ENCODE assay signal across 8 mouse cellular contexts in genomic region chr2:27887461-27888264, GRCm38 (mm10). TPM values are rescaled to one million over a fixed set of nuclear protein-coding genes. Genes with fewer than 3 reads are reported as not detected.
DNase-seq lines count a peak whose midpoint lies in the region; ATAC-seq and TF ChIP-seq lines count a peak whose summit lies in the region.

No protein-coding gene starts in this region.

- no peaks in the 10 kb centered on the region for H3K36me3 ChIP-seq in forebrain, embryonic 11.5 days (ENCODE audit: control insufficient read depth, insufficient read depth, low read length)
- no peaks in the 10 kb centered on the region for H3K36me3 ChIP-seq in hindbrain, postnatal 0 days (ENCODE audit: insufficient read depth, low read length)
- no peaks in the 10 kb centered on the region for H3K36me3 ChIP-seq in lung, postnatal 0 days (ENCODE audit: insufficient read depth, low read length)

- H3K27me3 ChIP-seq in forebrain, embryonic 11.5 days (ENCODE audit: control insufficient read depth, insufficient read depth, low read length), result peaks cover 3% of the 10 kb centered on the region
- 0 out of 2 replicates have a peak, but pooled peaks cover 8% of the 10 kb centered on the region for H3K27me3 ChIP-seq in hindbrain, postnatal 0 days (ENCODE audit: insufficient read depth, low read length)
- peaks cover 4% of the 10 kb centered on the region; the same call in 1 of the 2 replicates for H3K27me3 ChIP-seq in lung, postnatal 0 days (replicated peaks; ENCODE audit: insufficient read depth, low read length)

- TF ChIP-seq CTCF in hindbrain, postnatal 0 days (IDR thresholded peaks at IDR 0.05; ENCODE audit: low read depth), result no peak
- no peak for TF ChIP-seq CTCF in lung, postnatal 0 days (IDR thresholded peaks at IDR 0.05)

- no peaks in the 10 kb centered on the region for H3K9me3 ChIP-seq in forebrain, embryonic 11.5 days (ENCODE audit: control insufficient read depth, low read length)
- no peaks in the 10 kb centered on the region for H3K9me3 ChIP-seq in hindbrain, postnatal 0 days (ENCODE audit: low read length)
- no peaks in the 10 kb centered on the region for H3K9me3 ChIP-seq in lung, postnatal 0 days (ENCODE audit: low read length)

- H3K4me1 ChIP-seq in forebrain, embryonic 11.5 days (replicated peaks; ENCODE audit: control insufficient read depth, insufficient read depth, low read length), result peaks cover 11% of the 10 kb centered on the region; the same call in 1 of the 2 replicates
- no peaks in the 10 kb centered on the region; the same call in 1 of the 2 replicates for H3K4me1 ChIP-seq in hindbrain, postnatal 0 days (ENCODE audit: insufficient read depth, low read length)
- H3K4me1 ChIP-seq in lung, postnatal 0 days (ENCODE audit: insufficient read depth, low read depth, low read length), result peaks cover 4% of the 10 kb centered on the region; the same call in 1 of the 2 replicates

- peak overlapping the region; percentile 58 for H3K4me3 ChIP-seq in forebrain, embryonic 11.5 days (ENCODE audit: low read depth, low read length)
- peak overlapping the region; percentile 54; the same call in 1 of the 2 replicates for H3K4me3 ChIP-seq in hindbrain, postnatal 0 days (ENCODE audit: low read length)
- H3K4me3 ChIP-seq in lung, postnatal 0 days (ENCODE audit: low read depth, low read length), result peak overlapping the region; percentile 70

- 20% methylated on average over 11 of the region's 11 CpGs for WGBS in forebrain, embryonic 11.5 days
- 23% methylated on average over 11 of the region's 11 CpGs for WGBS in hindbrain, postnatal 0 days
- WGBS in lung, postnatal 0 days, result 21% methylated on average over 11 of the region's 11 CpGs

- ATAC-seq in forebrain, embryonic 11.5 days (replicated peaks; ENCODE audit: low FRiP score), result no peak
- no peak for ATAC-seq in hindbrain, postnatal 0 days
- no peak for ATAC-seq in lung, postnatal 0 days

- peak overlapping the region; percentile 10 for H3K9ac ChIP-seq in forebrain, embryonic 11.5 days (ENCODE audit: low read length)
- no peak overlapping the region for H3K9ac ChIP-seq in hindbrain, postnatal 0 days (replicated peaks; ENCODE audit: low read length)
- peak overlapping the region; percentile 76 for H3K9ac ChIP-seq in lung, postnatal 0 days (replicated peaks; ENCODE audit: low read depth)

- peak; percentile 96 for DNase-seq in heart, adult 11 months
- DNase-seq in heart, adult 8-10 months (ENCODE audit: low spot score), result no peak
- no peak for DNase-seq in forebrain, embryonic 11.5 days (ENCODE audit: low spot score)
- no peak for DNase-seq in hindbrain, postnatal 0 days (ENCODE audit: low spot score)
- DNase-seq in lung, postnatal 0 days (ENCODE audit: low spot score), result no peak
- no peak for DNase-seq in c-Kit-positive CD71-positive TER-119-positive erythroid progenitor cells, embryonic 14.5 days (ENCODE audit: low spot score)
- no peak for DNase-seq in urinary bladder, postnatal 10 days (ENCODE audit: low spot score)
- no peak for DNase-seq in cerebellum, postnatal 4 days (ENCODE audit: low spot score in 2 of 2)

- no peak overlapping the region for H3K27ac ChIP-seq in forebrain, embryonic 11.5 days (ENCODE audit: low read depth, low read length)
- no peak overlapping the region for H3K27ac ChIP-seq in hindbrain, postnatal 0 days
- peak overlapping the region; percentile 80 for H3K27ac ChIP-seq in lung, postnatal 0 days (ENCODE audit: low read length)

- peak overlapping the region; percentile 61 for H3K4me2 ChIP-seq in forebrain, embryonic 11.5 days (ENCODE audit: low read depth, low read length, severe bottlenecking)
- peak overlapping the region; percentile 99 for H3K4me2 ChIP-seq in hindbrain, postnatal 0 days (ENCODE audit: low read depth, low read length)
- peak overlapping the region; percentile 92 for H3K4me2 ChIP-seq in lung, postnatal 0 days (replicated peaks; ENCODE audit: low read depth, low read length)

- no peak for TF ChIP-seq EP300 in lung, postnatal 0 days (IDR thresholded peaks at IDR 0.05)

RNA-seq across cellular contexts. Expression of gene Col5a1, which starts 1.4 kb away (rescaled TPM):
- total RNA-seq in heart, adult 8-10 months (2022), result 10 to 100 TPM; 10.8 to 17.6 (median 15.1) TPM
- 20.9 and 23.7 TPM in 2 replicates for polyA plus RNA-seq in forebrain, embryonic 11.5 days (2014; fragmentation: Nextera tagmentation; extraction: Ambion mirVana)
- total RNA-seq in hindbrain, postnatal 0 days (2014; rRNA removed), result 23.6 and 25.9 TPM in 2 replicates
- polyA plus RNA-seq in hindbrain, postnatal 0 days (2015; fragmentation: Nextera tagmentation; extraction: Ambion mirVana), result 7.1 and 8.0 TPM in 2 replicates
- 47.7 and 50.7 TPM in 2 replicates for polyA plus RNA-seq in lung, postnatal 0 days (2015; fragmentation: Nextera tagmentation; extraction: Ambion mirVana)
